Mouse (Mus musculus) embryonic facial prominence, embryonic 10.5 days (tissue): Measurements from ENCODE around the gene Cldn11. TPM values are rescaled to one million over a fixed set of nuclear protein-coding genes. Genes with fewer than 3 reads are reported as not detected.

Source experiments
- polyA plus RNA-seq: library from polyadenylated mRNA; unstranded; fragments of >200 nt; fragmentation: Nextera tagmentation; extraction: Ambion mirVana; gene quantifications from 2 replicates; pipeline ENCODE4 v1.2.1, GENCODE M21; 2016

The Cldn11 gene
- polyA plus RNA-seq, 1 experiment from 2014 or later = 19.4 TPM

Other genes starting within 250 kb of the Cldn11 start
- 4.1 and 4.8 TPM in 2 replicates for gene Phc3, start 180.5 kb upstream of the Cldn11 start, polyA plus RNA-seq
- gene Prkci, start 154.2 kb upstream of the Cldn11 start, polyA plus RNA-seq = 43.5 TPM in 2 replicates
- gene Skil, start 54.9 kb upstream of the Cldn11 start, polyA plus RNA-seq = 32.5 and 33.6 TPM in 2 replicates
- 0.19 and 0.26 TPM in 2 replicates for gene Slc7a14, start 160.5 kb downstream of the Cldn11 start, polyA plus RNA-seq